Mouse (Mus musculus) erythroblast, adult 5-6 weeks (primary cell): ENCODE results near the gene Rtp2. TPM values are rescaled to one million over a fixed set of nuclear protein-coding genes. Genes with fewer than 3 reads are reported as not detected.

Experiments used
- ATAC-seq: replicated peaks from 2 replicates; pipeline ENCODE4 v1.8.0; 2016; ENCODE audit warnings: moderate number of reproducible peaks, mild to moderate bottlenecking, moderate TSS enrichment, inconsistent platforms; ENCODE audit not compliant: poor library complexity, low FRiP score, severe bottlenecking
- total RNA-seq, 2 experiments: library from RNA; stranded (forward) in 1 of 2; stranded (reverse) in 1 of 2; fragments of 150-400 nt in 1 of 2; fragments of 200-764, 138-1000 nt in 1 of 2; gene quantifications; 2 replicates each; pipeline versions ENCODE4 v1.2.3 to v1.2.4; 2015 to 2017; ENCODE audit warnings: low replicate concordance in 2 of 2

The Rtp2 gene
- total RNA-seq, 2 experiments from 2014 or later, result not detected

DNA sequence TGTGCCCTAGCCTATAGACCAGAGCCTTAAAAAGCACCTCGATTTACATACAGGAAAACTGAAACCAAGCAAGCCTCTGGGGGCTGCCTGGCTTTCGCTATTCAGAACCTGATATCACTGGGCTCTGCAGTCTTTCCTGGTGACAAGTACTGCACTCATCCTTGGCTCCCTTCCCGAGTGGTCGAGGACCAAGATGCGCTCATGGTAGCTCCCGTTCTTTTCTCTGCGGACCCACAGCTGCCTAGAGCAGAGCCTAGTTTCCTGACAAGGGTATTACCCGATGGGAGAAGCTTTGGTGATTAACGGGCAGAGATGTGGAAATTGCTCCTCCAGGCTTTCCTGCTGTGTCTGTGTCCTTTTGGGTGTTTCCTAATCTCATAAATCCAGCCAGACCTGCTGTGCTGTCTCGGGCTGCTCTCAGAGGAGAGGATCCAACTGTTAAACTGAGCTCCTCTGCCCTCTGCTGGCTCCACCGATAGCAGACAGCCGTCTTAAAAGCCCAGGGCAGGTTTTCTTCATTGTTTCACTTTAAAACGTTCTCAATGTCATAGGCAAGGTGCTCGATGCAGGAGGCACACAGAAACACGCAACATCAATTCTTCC is 34.1 kb downstream of the Rtp2 start:
- ATAC-seq, result no peak

DNA sequence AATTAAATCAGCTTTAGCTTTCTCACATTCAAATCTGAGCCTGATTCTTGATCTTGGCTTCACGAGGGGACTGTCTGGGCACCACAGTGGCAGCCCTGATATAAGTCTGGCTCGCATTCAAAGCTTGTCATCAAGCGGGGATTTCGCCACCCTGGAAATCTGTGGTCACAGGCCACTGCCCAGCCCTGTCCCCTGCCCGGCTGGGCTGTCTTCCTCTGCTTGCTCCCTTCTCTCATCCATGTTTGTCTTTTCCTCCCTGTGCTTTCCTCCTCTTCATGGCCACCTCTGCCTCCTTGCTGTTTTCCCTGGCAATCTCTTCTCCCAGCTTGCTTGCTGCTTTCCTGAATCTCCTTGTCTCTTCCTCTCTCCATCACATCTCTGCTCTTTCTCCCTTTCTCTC is 34.7 kb downstream of the Rtp2 start:
- ATAC-seq, result no peak

DNA sequence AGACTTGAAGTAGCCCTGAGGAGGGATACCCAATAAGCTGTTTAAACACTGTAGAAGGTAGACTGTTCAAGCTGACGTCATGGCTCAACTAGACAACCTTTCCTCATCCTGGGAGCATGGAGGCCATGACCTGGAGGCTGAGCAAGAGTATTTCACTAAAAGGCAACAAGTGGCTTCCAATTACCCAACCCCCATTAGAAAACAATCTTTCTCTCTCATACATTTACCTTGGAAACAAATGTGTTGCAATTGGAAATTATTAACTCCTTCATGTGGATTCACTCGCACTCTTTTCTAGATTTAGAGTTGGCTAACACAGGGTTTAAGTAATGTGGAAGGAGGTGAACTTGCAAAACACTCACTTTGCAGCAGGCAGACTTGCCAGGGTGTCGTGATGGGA is 37.1 kb downstream of the Rtp2 start:
- no peak for ATAC-seq

DNA sequence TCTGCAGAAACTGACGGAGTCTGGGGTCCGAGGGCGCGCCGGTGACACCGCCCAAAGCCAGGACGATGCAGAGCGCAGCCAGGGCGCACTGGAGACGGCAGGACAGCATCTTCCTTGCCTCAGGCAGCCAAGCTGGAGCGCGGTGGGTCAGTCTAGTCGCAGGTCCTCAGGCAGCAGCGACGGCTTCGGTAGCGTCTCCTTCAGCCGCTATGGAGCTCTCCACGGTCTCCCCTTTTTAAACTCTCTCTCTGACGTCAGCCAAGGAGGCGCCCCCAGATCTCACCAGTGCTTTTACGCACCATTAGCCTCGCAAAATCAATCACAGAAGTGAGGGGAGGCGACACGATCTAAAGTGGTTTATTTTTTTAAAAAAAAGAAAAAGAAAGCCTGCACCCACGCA is 41.6 kb downstream of the Rtp2 start, which contains the start of gene Sst:
Gene Sst (minus strand): TSS at position 323 of the 400 bp plus-strand sequence.
- no peak for ATAC-seq

DNA sequence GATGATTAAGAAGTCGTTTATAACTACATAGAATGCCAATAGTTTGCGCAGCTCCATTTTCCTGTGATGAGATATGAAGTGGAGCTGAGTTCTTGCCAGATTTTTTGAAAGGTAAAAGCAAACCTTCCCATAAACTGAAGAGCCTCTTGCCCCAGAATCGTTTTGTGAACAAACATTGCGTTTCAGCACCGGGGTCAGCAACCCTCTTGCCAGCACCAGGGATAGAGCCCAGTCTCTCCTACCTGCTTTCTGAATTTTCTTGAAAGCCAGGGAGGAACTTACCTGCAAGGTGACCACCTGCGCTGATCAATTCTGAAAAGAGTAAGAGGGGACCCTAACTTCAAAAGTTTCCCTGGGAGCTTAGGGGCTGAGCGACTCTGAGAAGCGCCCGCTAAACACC is 42.0 kb downstream of the Rtp2 start:
- no peak for ATAC-seq

DNA sequence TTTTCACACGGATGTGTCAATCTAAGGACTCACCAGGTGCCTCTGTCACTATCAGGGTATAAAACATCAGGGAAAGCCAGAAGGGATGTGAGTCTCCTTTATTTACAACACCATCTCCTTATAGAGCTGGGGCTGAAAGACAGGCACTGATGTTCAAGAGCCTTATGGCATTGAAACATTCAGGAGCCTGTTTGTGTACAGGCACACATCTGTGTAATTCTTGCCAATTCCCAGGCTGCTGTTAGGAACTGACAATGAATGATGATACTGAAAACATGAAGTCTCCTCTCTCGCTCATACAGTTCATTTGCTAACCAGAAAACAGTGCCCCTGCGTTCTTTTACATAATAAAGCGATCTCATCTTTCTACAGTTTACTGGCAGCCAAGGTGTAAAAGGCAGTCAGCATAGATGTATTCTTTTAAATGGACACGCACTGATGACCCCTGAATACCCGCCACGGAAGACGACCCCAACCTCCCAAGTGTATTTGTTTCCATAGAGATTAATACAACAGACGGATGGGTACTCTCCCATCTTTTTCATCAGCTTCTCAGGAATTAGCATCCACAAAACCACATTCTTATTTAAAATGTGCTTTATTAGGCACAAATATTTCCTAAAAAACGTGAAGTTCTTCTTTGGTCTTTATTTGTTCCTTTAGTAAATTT is 44.1 kb downstream of the Rtp2 start:
- no peak for ATAC-seq

DNA sequence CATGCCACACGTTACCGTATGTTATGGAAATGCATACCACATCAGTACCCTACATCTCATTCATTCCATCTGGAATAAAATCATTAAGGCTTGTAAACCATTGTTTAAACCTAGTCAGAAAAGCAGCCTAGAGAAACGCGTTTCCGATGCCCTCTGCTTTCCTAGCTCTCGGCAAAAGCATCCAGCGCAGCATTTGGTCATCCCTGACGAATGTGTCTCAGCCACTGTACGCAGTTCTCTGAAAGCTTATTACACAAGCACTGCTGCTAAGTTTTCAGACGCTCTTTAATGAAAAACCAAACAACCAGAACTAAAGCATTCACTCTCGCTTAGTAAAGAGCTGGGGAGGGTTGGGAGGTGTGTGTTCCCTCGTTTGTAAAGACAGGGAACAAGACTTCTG is 47.1 kb downstream of the Rtp2 start:
- no peak for ATAC-seq

Other genes starting within 250 kb of the Rtp2 start
- not detected in 2 replicates for gene Sst, start 41.4 kb downstream of the Rtp2 start, total RNA-seq (2015; ENCODE audit: low replicate concordance)
- not detected in 2 replicates for gene Sst, start 41.4 kb downstream of the Rtp2 start, total RNA-seq (2017; ENCODE audit: low replicate concordance)
- not detected in 2 replicates for gene Gm37419, start 56.1 kb upstream of the Rtp2 start, total RNA-seq (2015; ENCODE audit: low replicate concordance)
- gene Gm37419, start 56.1 kb upstream of the Rtp2 start, total RNA-seq (2017; ENCODE audit: low replicate concordance), result not detected in 2 replicates
- gene Bcl6, start 56.5 kb upstream of the Rtp2 start, total RNA-seq (2015; ENCODE audit: low replicate concordance), result 5.2 and 7.9 TPM in 2 replicates
- gene Bcl6, start 56.5 kb upstream of the Rtp2 start, total RNA-seq (2017; ENCODE audit: low replicate concordance), result 3.7 and 4.2 TPM in 2 replicates